Mouse (Mus musculus) erythroblast, adult 5-6 weeks (primary cell): ENCODE measurements around the gene Plcd3. TPM values are rescaled to one million over a fixed set of nuclear protein-coding genes. Genes with fewer than 3 reads are reported as not detected.

Experiments
- ATAC-seq: replicated peaks from 2 replicates; pipeline ENCODE4 v1.8.0; 2016; ENCODE audit warnings: moderate number of reproducible peaks, mild to moderate bottlenecking, moderate TSS enrichment, inconsistent platforms; ENCODE audit not compliant: poor library complexity, low FRiP score, severe bottlenecking
- total RNA-seq, 2 experiments: library from RNA; stranded (forward) in 1 of 2; stranded (reverse) in 1 of 2; fragments of 150-400 nt in 1 of 2; fragments of 200-764, 138-1000 nt in 1 of 2; gene quantifications; 2 replicates each; pipeline versions ENCODE4 v1.2.3 to v1.2.4; 2015 to 2017; ENCODE audit warnings: low replicate concordance in 2 of 2

The Plcd3 gene
- total RNA-seq, 2 experiments from 2014 or later = 1.0 TPM; not detected in 1

- ATAC-seq = no peak
Observed at GRCm38 (mm10) chr11:103036881-103037465, 64.5 kb downstream of the Plcd3 start.

GRCm38 (mm10) chr11:103035007-103035406 is 66.5 kb downstream of the Plcd3 start:
- no peak for ATAC-seq

- no peak for ATAC-seq
Observed at GRCm38 (mm10) chr11:103033030-103033429, 68.4 kb downstream of the Plcd3 start.

- peak; percentile 94 for ATAC-seq
Observed at GRCm38 (mm10) chr11:103028176-103028891, 73.1 kb downstream of the Plcd3 start, which contains the start of the genes Nmt1 and Dcakd. Gene Nmt1 (plus strand): TSS chr11:103028190. Gene Dcakd (minus strand): TSS chr11:103028333.

DNA sequence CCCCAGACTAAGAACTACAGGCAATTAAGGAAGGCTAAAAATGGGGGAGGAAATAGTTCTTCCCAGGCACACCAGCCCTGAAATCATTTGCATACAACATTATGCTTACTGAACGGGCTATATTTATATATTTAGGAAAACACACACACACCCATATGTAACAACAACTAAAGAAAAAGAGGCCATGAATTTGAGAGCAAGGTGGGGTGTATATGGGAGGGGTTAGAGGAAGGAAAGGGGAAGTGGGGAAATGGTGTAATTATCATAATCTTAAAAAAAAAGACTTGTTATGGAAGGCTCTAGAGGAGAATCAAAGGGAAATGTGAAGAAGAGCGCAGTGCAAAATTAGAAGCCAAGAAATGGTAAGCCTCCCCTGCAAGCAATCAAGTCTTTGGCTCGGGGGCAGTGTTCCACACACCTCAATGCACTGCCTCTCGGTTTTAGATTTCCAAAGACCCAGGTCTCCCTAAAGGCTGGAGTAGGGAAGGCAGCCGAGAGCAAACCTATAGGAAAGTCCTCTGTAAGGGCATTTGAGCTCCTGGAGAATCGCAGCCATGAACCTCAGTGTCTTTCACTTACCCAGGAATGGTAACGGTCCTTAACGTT is 73.8 kb downstream of the Plcd3 start:
- ATAC-seq = no peak

DNA sequence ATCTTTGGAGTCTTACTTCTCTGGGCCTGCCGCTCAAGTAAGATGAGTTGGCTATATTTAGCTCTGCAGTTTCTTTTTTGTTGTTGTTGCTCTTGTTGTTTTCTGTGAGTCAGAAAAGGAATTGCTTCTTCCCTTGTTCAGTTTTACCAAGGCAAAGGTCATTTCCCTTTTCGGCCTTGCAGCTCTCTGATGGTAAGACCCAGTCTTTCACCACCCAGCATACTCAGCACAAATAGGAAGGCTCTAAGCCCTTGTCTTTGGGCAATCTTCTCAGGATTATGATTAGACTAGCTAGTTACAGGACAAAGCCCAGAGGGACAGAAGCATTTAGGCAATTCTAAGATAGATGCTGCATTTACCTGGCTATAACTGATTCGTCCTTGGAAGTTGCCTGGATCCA is 74.6 kb downstream of the Plcd3 start:
- ATAC-seq = no peak

GRCm38 (mm10) chr11:103023974-103024373 is 77.5 kb downstream of the Plcd3 start:
- ATAC-seq = no peak

DNA sequence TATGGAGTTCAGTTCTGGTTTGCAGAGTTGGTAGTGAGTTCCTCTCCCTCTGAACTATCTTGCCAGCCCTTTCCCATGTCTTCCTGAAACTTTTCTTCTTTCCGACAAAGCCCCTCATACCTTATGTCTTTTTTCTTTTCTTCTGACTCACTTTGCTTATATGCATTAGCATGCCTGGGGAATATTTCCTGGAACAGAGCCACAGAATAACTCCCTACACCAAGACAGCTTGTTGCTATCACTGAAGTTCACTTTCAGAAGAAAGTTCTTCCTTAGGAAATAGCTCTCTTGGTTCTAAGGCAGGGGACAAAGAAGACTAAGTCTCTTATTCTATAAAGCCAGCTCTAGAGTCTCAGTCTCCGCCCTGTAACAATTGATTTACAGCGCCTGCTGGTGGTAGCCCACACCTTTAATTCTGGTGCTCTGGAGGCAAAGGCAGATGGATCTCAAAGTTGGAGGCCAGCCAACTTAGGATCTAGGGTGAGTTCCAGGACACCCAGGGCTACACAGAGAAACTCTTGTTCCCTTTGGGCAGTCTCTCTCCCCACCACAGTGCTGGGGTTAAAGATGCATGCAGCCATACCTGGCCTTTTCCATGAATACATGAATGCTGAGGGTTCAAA is 80.6 kb downstream of the Plcd3 start:
- ATAC-seq = no peak

Other genes starting within 250 kb of the Plcd3 start
- 49.8 and 53.9 TPM in 2 replicates for gene Eftud2, start 220.7 kb downstream of the Plcd3 start, total RNA-seq (2015; ENCODE audit: low replicate concordance)
- gene Eftud2, start 220.7 kb downstream of the Plcd3 start, total RNA-seq (2017; ENCODE audit: low replicate concordance) = 45.0 and 54.5 TPM in 2 replicates
- not detected in 2 replicates for gene Ccdc103, start 220.5 kb downstream of the Plcd3 start, total RNA-seq (2015; ENCODE audit: low replicate concordance)
- not detected in 2 replicates for gene Ccdc103, start 220.5 kb downstream of the Plcd3 start, total RNA-seq (2017; ENCODE audit: low replicate concordance)
- not detected in 2 replicates for gene Fam187a, start 216.5 kb downstream of the Plcd3 start, total RNA-seq (2015; ENCODE audit: low replicate concordance)
- not detected in 2 replicates for gene Fam187a, start 216.5 kb downstream of the Plcd3 start, total RNA-seq (2017; ENCODE audit: low replicate concordance)
- 26.9 and 33.2 TPM in 2 replicates for gene Gfap, start 200.7 kb downstream of the Plcd3 start, total RNA-seq (2015; ENCODE audit: low replicate concordance)
- 46.3 and 50.4 TPM in 2 replicates for gene Gfap, start 200.7 kb downstream of the Plcd3 start, total RNA-seq (2017; ENCODE audit: low replicate concordance)
- 10.4 and 10.7 TPM in 2 replicates for gene Kif18b, start 176.5 kb downstream of the Plcd3 start, total RNA-seq (2015; ENCODE audit: low replicate concordance)
- 18.1 TPM in 2 replicates for gene Kif18b, start 176.5 kb downstream of the Plcd3 start, total RNA-seq (2017; ENCODE audit: low replicate concordance)
- not detected in 2 replicates for gene C1ql1, start 155.0 kb downstream of the Plcd3 start, total RNA-seq (2015; ENCODE audit: low replicate concordance)
- gene C1ql1, start 155.0 kb downstream of the Plcd3 start, total RNA-seq (2017; ENCODE audit: low replicate concordance) = not detected in 2 replicates
- 17.8 and 31.3 TPM in 2 replicates for gene Nmt1, start 73.5 kb downstream of the Plcd3 start, total RNA-seq (2015; ENCODE audit: low replicate concordance)
- gene Nmt1, start 73.5 kb downstream of the Plcd3 start, total RNA-seq (2017; ENCODE audit: low replicate concordance) = 16.9 and 17.3 TPM in 2 replicates
- gene Dcakd, start 73.3 kb downstream of the Plcd3 start, total RNA-seq (2015; ENCODE audit: low replicate concordance) = 16.3 and 25.5 TPM in 2 replicates
- gene Dcakd, start 73.3 kb downstream of the Plcd3 start, total RNA-seq (2017; ENCODE audit: low replicate concordance) = 6.8 and 26.4 TPM in 2 replicates
- 6.7 and 15.3 TPM in 2 replicates for gene Acbd4, start within 50 bp of the Plcd3 start, total RNA-seq (2015; ENCODE audit: low replicate concordance)
- 25.0 TPM in 2 replicates for gene Acbd4, start within 50 bp of the Plcd3 start, total RNA-seq (2017; ENCODE audit: low replicate concordance)
- gene Hexim1, start 14.6 kb upstream of the Plcd3 start, total RNA-seq (2015; ENCODE audit: low replicate concordance) = 14.8 and 15.9 TPM in 2 replicates
- gene Hexim1, start 14.6 kb upstream of the Plcd3 start, total RNA-seq (2017; ENCODE audit: low replicate concordance) = 27.9 and 36.7 TPM in 2 replicates
- 0.96 and 3.1 TPM in 2 replicates for gene Hexim2, start 30.8 kb upstream of the Plcd3 start, total RNA-seq (2015; ENCODE audit: low replicate concordance)
- 2.4 and 9.5 TPM in 2 replicates for gene Hexim2, start 30.8 kb upstream of the Plcd3 start, total RNA-seq (2017; ENCODE audit: low replicate concordance)
- 70.7 and 93.0 TPM in 2 replicates for gene Fmnl1, start 69.4 kb upstream of the Plcd3 start, total RNA-seq (2015; ENCODE audit: low replicate concordance)
- 8.6 and 16.9 TPM in 2 replicates for gene Fmnl1, start 69.4 kb upstream of the Plcd3 start, total RNA-seq (2017; ENCODE audit: low replicate concordance)
- gene 1700023F06Rik, start 106.9 kb upstream of the Plcd3 start, total RNA-seq (2015; ENCODE audit: low replicate concordance) = not detected in 2 replicates
- not detected in 2 replicates for gene 1700023F06Rik, start 106.9 kb upstream of the Plcd3 start, total RNA-seq (2017; ENCODE audit: low replicate concordance)
- gene Spata32, start 116.8 kb upstream of the Plcd3 start, total RNA-seq (2015; ENCODE audit: low replicate concordance) = not detected in 2 replicates
- gene Spata32, start 116.8 kb upstream of the Plcd3 start, total RNA-seq (2017; ENCODE audit: low replicate concordance) = not detected in 2 replicates
- 1.5 and 2.7 TPM in 2 replicates for gene Map3k14, start 165.8 kb upstream of the Plcd3 start, total RNA-seq (2015; ENCODE audit: low replicate concordance)
- gene Map3k14, start 165.8 kb upstream of the Plcd3 start, total RNA-seq (2017; ENCODE audit: low replicate concordance) = 2.8 and 4.3 TPM in 2 replicates